Mouse (Mus musculus) liver, embryonic 15.5 days (tissue): ENCODE data around the gene Zbtb48. TPM values are rescaled to one million over a fixed set of nuclear protein-coding genes. Genes with fewer than 3 reads are reported as not detected.

Experiments used
- ATAC-seq: fragments of 200-750 bp; cut with Nextera tagmentation; 2 replicates; pipeline ENCODE4 v1.8.0; 2017; ENCODE audit warnings: moderate number of reproducible peaks, mild to moderate bottlenecking, moderate library complexity; ENCODE audit not compliant: insufficient read depth
- H3K27ac ChIP-seq: fragments of 300-500 bp; sonication (generic); replicated peaks from 2 replicates; pipeline ENCODE4 v1.5.1; 2015; ENCODE audit warnings: mild to moderate bottlenecking, inconsistent platforms
- H3K27me3 ChIP-seq: fragments of 300-500 bp; sonication (generic); 2 replicates; pipeline ENCODE4 v1.6.1; 2015; ENCODE audit warnings: mild to moderate bottlenecking, inconsistent platforms
- H3K36me3 ChIP-seq: fragments of 300-500 bp; sonication (generic); replicated peaks from 2 replicates; pipeline ENCODE4 v1.6.1; 2015; ENCODE audit warnings: moderate library complexity, mild to moderate bottlenecking, inconsistent platforms
- H3K4me1 ChIP-seq: fragments of 300-500 bp; sonication (generic); replicated peaks from 2 replicates; pipeline ENCODE4 v1.6.1; 2015; ENCODE audit warnings: inconsistent platforms
- H3K4me2 ChIP-seq: fragments of 300-500 bp; sonication (generic); 2 replicates; pipeline ENCODE4 v1.6.1; 2015; ENCODE audit warnings: moderate library complexity, mild to moderate bottlenecking, inconsistent platforms
- H3K4me3 ChIP-seq: fragments of 300-500 bp; sonication (generic); replicated peaks from 2 replicates; pipeline ENCODE4 v1.5.1; 2015; ENCODE audit warnings: mild to moderate bottlenecking, inconsistent platforms
- H3K9ac ChIP-seq: fragments of 300-500 bp; sonication (generic); 2 replicates; pipeline ENCODE4 v1.6.1; 2015; ENCODE audit warnings: moderate library complexity, mild to moderate bottlenecking, inconsistent platforms
- H3K9me3 ChIP-seq: fragments of 300-500 bp; sonication (generic); replicated peaks from 2 replicates; pipeline ENCODE4 v1.6.1; 2016; ENCODE audit warnings: inconsistent platforms
- WGBS: fragments of 180-500 bp; shearing (Covaris S2); methylation state at CpG from one replicate; pipeline ENCODE4 v1.1.7; 2015; ENCODE audit warnings: mixed read lengths; ENCODE audit not compliant: insufficient replicate concordance; 5-methylcytosine and 5-hydroxymethylcytosine counted together
- polyA plus RNA-seq: library from polyadenylated mRNA; unstranded; fragments of >200 nt; fragmentation: Nextera tagmentation; extraction: Ambion mirVana; gene quantifications from 2 replicates; pipeline ENCODE4 v1.2.1, GENCODE M21; 2015

Gene Zbtb48
- polyA plus RNA-seq, result 7.8 and 8.4 TPM in 2 replicates

DNA sequence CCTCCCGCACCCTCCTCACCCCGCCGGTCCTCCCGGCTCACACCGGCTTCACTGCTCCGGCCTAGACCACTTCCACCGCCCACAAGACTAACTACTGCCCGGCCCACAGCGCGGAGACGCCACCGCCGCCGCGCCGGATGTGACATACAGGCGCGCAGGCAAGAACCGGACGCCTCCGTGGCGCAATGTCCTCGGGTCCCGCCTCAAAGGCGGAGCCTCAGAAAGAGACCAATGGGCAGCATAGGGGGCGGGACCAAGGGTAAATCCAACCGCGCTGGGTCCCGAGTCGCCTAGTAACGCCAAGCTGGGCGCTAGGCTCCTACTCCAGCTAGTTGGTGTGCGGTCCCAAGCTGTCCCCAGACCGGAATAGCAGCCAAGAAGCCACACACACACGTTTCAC lies at the start of gene Zbtb48:
TSS of gene Zbtb48 (minus strand) at position 148 of the 400 bp plus-strand sequence.
- H3K9ac ChIP-seq, result peak within 1 kb of the TSS; percentile 84
- H3K36me3 ChIP-seq, result peaks cover 14% of the 10 kb centered on the region; the same call in 1 of the 2 replicates
- WGBS, result under 1% methylated on average over 35 of the region's 35 CpGs
- H3K27me3 ChIP-seq, result no peaks in the 10 kb centered on the region; the same call in 1 of the 2 replicates
- ATAC-seq, result peak; percentile 94
- peak within 1 kb of the TSS; percentile 85 for H3K27ac ChIP-seq
- no peaks in the 10 kb centered on the region for H3K9me3 ChIP-seq
- H3K4me1 ChIP-seq, result peaks cover 51% of the 10 kb centered on the region
- peak within 1 kb of the TSS; percentile 92 for H3K4me2 ChIP-seq
- peak within 1 kb of the TSS; percentile 84 for H3K4me3 ChIP-seq

DNA sequence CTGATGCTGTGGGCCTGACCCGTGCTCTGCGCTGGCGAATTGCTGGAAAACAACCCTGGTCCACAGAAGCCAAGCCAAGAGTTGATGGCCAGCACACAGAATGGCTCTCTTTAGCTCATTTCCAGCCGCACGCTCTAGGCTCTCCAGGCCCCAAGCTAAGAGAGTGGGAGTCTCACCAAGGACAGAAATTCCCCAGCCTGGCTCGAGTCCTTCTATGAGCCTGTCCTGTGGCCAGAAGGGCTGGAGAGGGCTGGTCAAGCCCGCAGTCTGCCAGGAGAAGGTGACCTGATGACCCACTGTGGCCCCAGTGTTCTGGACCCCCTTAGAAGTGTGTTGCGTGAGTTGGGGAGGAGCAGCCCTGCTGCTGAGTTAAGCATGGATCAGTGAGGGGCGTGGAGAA lies 49.7 kb upstream of the Zbtb48 start:
- H3K4me3 ChIP-seq, result no peak overlapping the region
- H3K9ac ChIP-seq, result no peak overlapping the region
- H3K4me2 ChIP-seq, result no peak overlapping the region
- H3K4me1 ChIP-seq, result peaks cover 24% of the 10 kb centered on the region; the same call in 1 of the 2 replicates
- H3K27me3 ChIP-seq, result peaks cover 7% of the 10 kb centered on the region
- 79% methylated on average over 9 of the region's 9 CpGs for WGBS
- ATAC-seq, result no peak
- H3K27ac ChIP-seq, result no peak overlapping the region
- H3K36me3 ChIP-seq, result no peaks in the 10 kb centered on the region
- H3K9me3 ChIP-seq, result no peaks in the 10 kb centered on the region

DNA sequence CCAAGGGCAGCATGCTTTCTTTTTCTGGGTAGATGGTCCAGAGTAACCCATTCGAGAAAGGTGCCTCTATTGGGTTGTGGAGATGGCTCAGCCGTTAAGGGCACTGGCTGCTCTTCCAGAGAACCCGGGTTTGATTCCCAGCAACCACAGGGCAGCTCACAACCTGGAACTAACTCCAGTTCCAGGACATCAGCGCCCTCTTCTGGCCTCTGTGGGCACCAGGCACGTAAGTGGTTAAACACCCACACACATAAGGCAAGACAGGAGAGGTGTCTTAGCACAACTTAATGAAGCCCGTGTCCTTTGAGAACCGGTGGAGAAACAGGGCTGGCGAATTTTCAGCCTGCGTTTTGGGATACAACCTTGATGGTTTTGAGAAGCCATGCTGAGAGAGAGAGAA lies 47.1 kb upstream of the Zbtb48 start:
- peaks cover 17% of the 10 kb centered on the region for H3K27me3 ChIP-seq
- no peak overlapping the region for H3K27ac ChIP-seq
- no peak overlapping the region for H3K4me3 ChIP-seq
- H3K9me3 ChIP-seq, result no peaks in the 10 kb centered on the region
- H3K4me2 ChIP-seq, result no peak overlapping the region
- peaks cover 32% of the 10 kb centered on the region; the same call in 1 of the 2 replicates for H3K4me1 ChIP-seq
- H3K9ac ChIP-seq, result no peak overlapping the region
- ATAC-seq, result no peak
- no peaks in the 10 kb centered on the region for H3K36me3 ChIP-seq
- WGBS, result 77% methylated on average over 9 of the region's 9 CpGs

DNA sequence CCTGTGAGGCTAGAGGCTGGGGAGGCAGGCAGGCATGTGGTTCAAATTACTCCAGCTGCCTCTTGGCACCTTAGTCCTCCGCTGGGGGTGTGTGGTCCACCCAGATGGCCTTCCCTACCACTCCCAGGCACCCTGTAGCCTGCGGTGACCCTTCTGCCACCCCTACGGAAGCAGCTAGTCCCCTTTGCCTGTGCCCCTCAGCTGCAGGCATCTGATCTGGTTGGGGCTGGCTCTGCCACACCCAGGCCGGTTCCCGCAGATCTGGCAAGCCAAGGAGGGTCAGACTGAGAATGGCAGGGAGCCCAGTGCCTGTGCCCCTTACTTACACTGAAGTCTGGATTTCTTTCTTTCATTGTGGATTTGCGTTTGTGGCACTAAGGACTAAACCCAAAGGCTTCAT lies 46.2 kb upstream of the Zbtb48 start:
- Histone ChIP-seq H3K36me3 (no peaks in the 10 kb centered on the region), H3K4me1 (peaks cover 32% of the 10 kb centered on the region; the same call in 1 of the 2 replicates), H3K4me3 (no peak overlapping the region), H3K9me3 (no peaks in the 10 kb centered on the region), H3K27ac (no peak overlapping the region), H3K27me3 (peaks cover 17% of the 10 kb centered on the region), H3K4me2 (no peak overlapping the region), H3K9ac (no peak overlapping the region)
- 53% methylated on average over 6 of the region's 6 CpGs for WGBS
- ATAC-seq, result no peak

DNA sequence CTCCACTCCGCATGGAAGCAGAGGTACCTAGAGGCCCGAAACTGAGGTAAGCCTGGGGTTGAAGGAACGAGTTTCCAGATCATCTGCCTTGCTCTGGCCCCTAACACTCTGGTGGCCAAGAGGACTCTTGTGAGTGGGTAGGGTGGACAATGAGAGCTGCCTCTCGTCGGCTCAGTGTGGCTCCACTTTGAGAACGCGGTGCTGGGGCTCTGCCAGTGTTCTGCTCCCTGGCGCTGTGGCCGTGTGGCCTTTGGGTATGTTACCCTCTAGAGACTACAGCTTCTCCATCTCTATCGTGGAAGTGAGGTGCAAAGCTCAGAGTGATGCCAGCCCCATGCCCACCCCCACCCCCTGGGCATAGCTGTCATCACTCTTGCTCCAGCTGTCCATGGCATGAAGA lies 45.2 kb upstream of the Zbtb48 start:
- Histone ChIP-seq H3K9ac (no peak overlapping the region), H3K9me3 (no peaks in the 10 kb centered on the region), H3K4me3 (no peak overlapping the region), H3K4me1 (peaks cover 26% of the 10 kb centered on the region; the same call in 1 of the 2 replicates), H3K36me3 (no peaks in the 10 kb centered on the region), H3K4me2 (no peak overlapping the region), H3K27me3 (peaks cover 17% of the 10 kb centered on the region), H3K27ac (no peak overlapping the region)
- WGBS, result 49% methylated on average over 10 of the region's 10 CpGs
- ATAC-seq, result no peak

DNA sequence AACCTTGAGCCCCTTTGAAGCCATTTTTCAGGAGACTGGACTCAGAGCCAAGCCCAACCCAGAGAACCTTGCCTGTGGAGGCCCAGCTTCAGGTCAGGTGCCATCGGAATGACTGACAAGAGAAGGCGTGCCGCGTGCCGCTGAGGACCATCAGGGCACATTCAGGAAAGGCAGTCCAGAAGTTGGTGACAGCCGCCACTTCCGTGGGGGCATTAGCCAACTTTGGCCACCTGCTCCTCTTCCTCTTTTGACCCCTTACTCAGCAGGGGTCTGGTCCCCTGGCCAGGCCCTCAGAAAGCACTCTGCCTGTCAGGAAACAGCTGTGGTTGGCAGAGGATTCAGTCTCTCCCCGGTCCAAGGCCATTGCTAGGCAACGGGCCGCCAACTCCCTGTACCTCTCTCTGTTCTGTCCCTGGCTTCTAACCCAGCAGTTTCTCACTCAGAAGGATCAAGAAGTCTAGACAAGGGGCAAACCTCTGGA lies 44.7 kb upstream of the Zbtb48 start, which contains the start of gene Plekhg5:
TSS of gene Plekhg5 (plus strand) at position 378 of the 481 bp plus-strand sequence.
- H3K9ac ChIP-seq, result no peak within 1 kb of the TSS

DNA sequence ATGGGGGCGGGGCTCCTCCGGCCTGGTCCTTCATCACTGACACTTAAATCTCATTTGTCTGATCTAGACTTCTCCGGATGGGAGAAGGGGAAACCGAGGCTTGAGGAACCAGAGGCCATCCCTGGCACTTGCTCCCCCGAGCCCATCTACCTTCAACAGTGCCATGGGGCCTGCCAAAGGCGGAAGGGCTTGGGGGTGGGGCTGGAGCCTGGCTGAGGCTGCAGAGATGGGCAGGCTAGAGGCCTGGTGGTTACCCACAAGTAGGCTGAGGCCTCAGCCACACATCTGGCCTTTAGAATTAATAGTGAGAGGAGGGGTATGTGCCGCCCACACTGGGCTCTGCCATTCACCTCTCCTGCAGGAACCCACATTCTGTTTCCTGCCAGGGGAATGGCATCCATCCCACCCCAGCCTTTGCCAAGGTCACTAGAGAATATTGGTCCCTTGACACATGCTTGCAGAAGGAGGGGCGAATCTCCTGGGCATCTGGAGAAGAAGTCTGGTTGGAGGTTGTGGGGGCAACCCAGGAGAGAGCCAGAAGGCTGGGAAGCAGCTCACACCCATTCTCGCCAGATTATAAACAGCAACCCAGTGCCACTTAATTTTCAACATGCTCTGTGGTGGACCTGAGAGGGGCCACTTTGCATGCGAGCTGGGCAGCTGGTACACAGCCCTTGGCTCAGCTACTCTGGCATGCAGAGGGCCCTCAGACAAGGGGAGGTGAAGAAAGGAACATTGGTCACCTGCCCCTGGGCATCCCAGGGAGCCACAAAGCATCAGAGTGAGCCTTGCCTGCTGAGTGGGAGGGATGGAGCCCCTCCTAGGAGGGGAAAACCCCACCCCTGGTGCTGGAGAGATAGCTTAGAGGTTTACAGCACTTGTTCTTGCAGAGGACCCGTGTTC lies 43.3 kb upstream of the Zbtb48 start:
- no peak overlapping the region for H3K4me2 ChIP-seq
- no peak overlapping the region for H3K9ac ChIP-seq
- no peak for ATAC-seq
- H3K4me3 ChIP-seq, result no peak overlapping the region
- peaks cover 17% of the 10 kb centered on the region for H3K27me3 ChIP-seq
- no peak overlapping the region for H3K27ac ChIP-seq
- 42% methylated on average over 11 of the region's 11 CpGs for WGBS
- peaks cover 26% of the 10 kb centered on the region; the same call in 1 of the 2 replicates for H3K4me1 ChIP-seq
- no peaks in the 10 kb centered on the region for H3K36me3 ChIP-seq
- H3K9me3 ChIP-seq, result no peaks in the 10 kb centered on the region

More for the DNA sequence above, 44.7 kb upstream of the Zbtb48 start, which contains the start of gene Plekhg5:
- peaks cover 26% of the 10 kb centered on the region; the same call in 1 of the 2 replicates for H3K4me1 ChIP-seq
- no peaks in the 10 kb centered on the region for H3K36me3 ChIP-seq
- no peak within 1 kb of the TSS for H3K4me3 ChIP-seq
- WGBS, result 15% methylated on average over 10 of the region's 10 CpGs
- H3K27ac ChIP-seq, result no peak within 1 kb of the TSS
- H3K4me2 ChIP-seq, result no peak within 1 kb of the TSS
- no peak for ATAC-seq
- peaks cover 17% of the 10 kb centered on the region for H3K27me3 ChIP-seq
- no peaks in the 10 kb centered on the region for H3K9me3 ChIP-seq

DNA sequence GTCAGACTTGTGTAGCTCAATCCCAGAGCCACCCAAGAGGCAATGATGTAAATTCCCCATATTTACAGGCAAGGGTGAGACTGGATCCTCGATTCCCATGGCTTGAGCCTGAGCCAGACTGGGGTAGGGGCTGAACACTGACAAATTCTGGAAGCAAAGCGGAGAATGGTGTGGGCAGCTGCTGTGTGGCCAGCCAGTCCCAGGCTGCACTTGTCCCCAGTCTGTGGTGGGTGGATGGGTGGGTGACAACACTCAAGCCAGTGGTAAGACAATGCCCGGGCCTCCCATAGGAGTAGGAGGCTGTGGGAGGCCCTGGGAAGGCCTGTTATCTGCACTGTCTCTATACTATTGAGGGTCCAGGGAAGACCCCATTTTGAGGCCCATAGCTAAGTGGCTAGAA lies 41.8 kb upstream of the Zbtb48 start:
- no peak for ATAC-seq
- 57% methylated on average over 3 of the region's 3 CpGs for whole genome bisulfite sequencing
- H3K4me3 ChIP-seq, result no peak overlapping the region

DNA sequence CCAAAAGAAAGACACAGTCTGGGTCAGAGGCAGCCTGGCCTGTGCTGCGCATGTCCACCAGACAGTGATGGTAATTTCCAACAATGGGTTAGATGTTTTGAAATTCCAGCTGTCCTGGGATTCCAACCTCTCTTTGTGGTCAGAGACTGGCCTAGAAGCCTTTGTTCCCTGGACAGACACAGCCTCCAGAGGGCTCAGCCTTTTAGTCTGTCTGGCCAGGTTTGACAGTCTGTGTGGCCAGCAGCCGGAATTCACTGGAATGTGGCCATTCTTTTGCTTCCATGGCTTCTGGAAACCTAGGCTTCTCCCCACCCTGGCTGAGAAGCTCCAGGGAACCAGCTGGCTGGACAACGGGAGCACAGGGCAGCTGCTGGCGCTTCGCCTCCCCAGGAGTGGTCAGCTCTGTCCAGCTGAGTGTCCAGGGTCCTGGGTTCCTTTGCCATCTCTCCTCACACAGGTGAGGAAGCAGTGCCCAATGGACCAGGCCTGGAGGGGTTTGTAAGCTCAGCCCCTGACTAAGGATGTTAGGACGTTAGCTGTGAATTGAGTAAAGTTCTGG lies 40.8 kb upstream of the Zbtb48 start:
- H3K4me1 ChIP-seq, result peaks cover 19% of the 10 kb centered on the region; the same call in 1 of the 2 replicates
- H3K27ac ChIP-seq, result no peak overlapping the region
- H3K36me3 ChIP-seq, result no peaks in the 10 kb centered on the region
- peaks cover 17% of the 10 kb centered on the region for H3K27me3 ChIP-seq
- ATAC-seq, result no peak
- H3K4me2 ChIP-seq, result no peak overlapping the region
- H3K9ac ChIP-seq, result no peak overlapping the region
- H3K4me3 ChIP-seq, result no peak overlapping the region
- WGBS, result 78% methylated on average over 6 of the region's 6 CpGs
- H3K9me3 ChIP-seq, result no peaks in the 10 kb centered on the region

More for the DNA sequence above, 41.8 kb upstream of the Zbtb48 start:
- Histone ChIP-seq H3K4me1 (peaks cover 26% of the 10 kb centered on the region; the same call in 1 of the 2 replicates), H3K9ac (no peak overlapping the region), H3K27ac (no peak overlapping the region), H3K36me3 (no peaks in the 10 kb centered on the region), H3K27me3 (peaks cover 17% of the 10 kb centered on the region), H3K9me3 (no peaks in the 10 kb centered on the region), H3K4me2 (no peak overlapping the region)

DNA sequence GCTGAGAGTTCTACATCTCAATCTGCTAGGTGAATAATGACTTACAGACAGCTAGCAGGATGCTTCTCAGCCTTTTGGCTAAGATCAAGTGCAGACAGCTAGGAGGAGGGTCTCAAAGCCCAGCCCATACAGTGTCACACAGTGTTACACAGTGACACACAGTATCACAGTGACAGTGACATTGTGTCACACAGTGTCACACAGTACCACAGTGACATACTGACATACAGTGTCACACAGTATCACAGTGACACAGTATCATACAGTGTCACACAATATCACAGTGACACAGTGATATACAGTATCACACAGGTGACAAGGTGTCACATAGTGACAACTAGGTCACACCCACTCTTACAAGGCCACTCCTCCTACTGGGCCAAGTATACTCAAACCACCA lies 39.8 kb upstream of the Zbtb48 start:
- Histone ChIP-seq H3K4me2 (no peak overlapping the region), H3K36me3 (no peaks in the 10 kb centered on the region), H3K27me3 (peaks cover 11% of the 10 kb centered on the region), H3K9ac (no peak overlapping the region), H3K27ac (no peak overlapping the region), H3K9me3 (no peaks in the 10 kb centered on the region), H3K4me1 (peaks cover 16% of the 10 kb centered on the region), H3K4me3 (no peak overlapping the region)
- ATAC-seq, result no peak
